Mouse (Mus musculus) CH12.LX (cell line): ENCODE measurements around the gene Olfr608.
"Not testable (repeated sequence)": the region's sequence is repeated elsewhere in the genome, so short reads cannot be mapped to it uniquely, and the experiment has no call there.

Source experiments
- CTCF ChIP-seq, 2 experiments: IDR thresholded peaks in 1 of 2; conservative IDR thresholded peaks in 1 of 2; 2 replicates each; pipeline ENCODE4 v1.5.1; 2011 to 2012; ENCODE audit warnings: low read depth in 2 of 2, low read length in 2 of 2, improper control_type of control experiment in 1 of 2, inconsistent platforms in 1 of 2, mild to moderate bottlenecking in 1 of 2, moderate library complexity in 1 of 2
- POLR2AphosphoS2 ChIP-seq: IDR thresholded peaks from 2 replicates; pipeline ENCODE4 v1.6.1; 2011; ENCODE audit warnings: low read depth, low read length, improper control_type of control experiment
- USF1 ChIP-seq: IDR thresholded peaks from 2 replicates; pipeline ENCODE4 v1.6.1; 2014; ENCODE audit warnings: low read depth, mild to moderate bottlenecking, inconsistent platforms, low read length, improper control_type of control experiment

DNA sequence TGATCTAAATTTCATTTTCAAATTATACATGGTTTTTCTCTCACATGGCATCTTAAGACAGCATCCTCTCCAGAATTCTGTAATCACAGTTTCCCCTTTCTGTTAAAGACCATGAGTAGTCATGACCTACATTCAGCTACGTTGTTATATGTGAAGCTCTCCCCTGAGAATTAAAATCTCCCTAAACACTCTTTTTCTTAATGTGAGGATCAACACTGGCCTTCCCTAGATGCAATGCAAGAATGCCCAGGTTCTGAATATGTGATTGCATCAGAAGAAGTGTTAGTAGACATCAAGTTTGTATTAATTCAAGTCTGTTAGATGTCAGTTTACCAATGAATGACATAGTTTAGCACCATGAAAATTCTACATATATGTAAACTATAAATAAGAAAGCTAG lies 51.1 kb downstream of the Olfr608 start, which contains the start of gene Olfr611:
- not testable (repeated sequence) for TF ChIP-seq USF1; CTCF (conservative IDR thresholded peaks at IDR 0.05 in 1 of 2, IDR thresholded peaks at IDR 0.05 in 1 of 2; ENCODE audit: low read depth in 2 of 2, low read length in 2 of 2); POLR2AphosphoS2
